ENCODE assay signal across 9 mouse cellular contexts in genomic region chr6:38007459-38007858, GRCm38 (mm10). TPM values are rescaled to one million over a fixed set of nuclear protein-coding genes. Genes with fewer than 3 reads are reported as not detected.
DNase-seq lines count a peak whose midpoint lies in the region; ATAC-seq lines count a peak whose summit lies in the region.
"Had no signal": no experiment of that assay in that cellular context is flagged by ENCODE, and none has a peak within 500 bp of the region (broad histone marks: within the 10 kb centered on the region; RNA-seq: fewer than 3 reads in every experiment).

No protein-coding gene starts in this region.

- no peak overlapping the region for H3K27ac ChIP-seq in liver, embryonic 11.5 days (ENCODE audit: low read depth, low read length)
- no peak overlapping the region for H3K27ac ChIP-seq in hindbrain, embryonic 10.5 days
- H3K27ac ChIP-seq in midbrain, embryonic 11.5 days (ENCODE audit: low read depth, low read length), result no peak overlapping the region
- H3K27ac ChIP-seq: embryonic facial prominence, embryonic 15.5 days had no signal

- DNase-seq in liver, result peak; percentile 19
- no peak for DNase-seq in liver, embryonic 11.5 days (ENCODE audit: low spot score)
- peak; percentile 36 for DNase-seq in brain, embryonic 18.5 days (ENCODE audit: low read depth, low spot score)
- peak; percentile 48 for DNase-seq in hindbrain, embryonic 10.5 days (ENCODE audit: low spot score)
- DNase-seq in left cerebral cortex, adult 11 months (ENCODE audit: low spot score), result peak; percentile 21
- peak; percentile 93 for DNase-seq in midbrain, embryonic 11.5 days (ENCODE audit: low spot score, missing footprints)
- peak; percentile 19 to 37 for DNase-seq in spleen, postnatal 36 days (ENCODE audit: low spot score in 2 of 2)

- H3K36me3 ChIP-seq in liver, embryonic 11.5 days (ENCODE audit: control insufficient read depth, insufficient read depth, low read length), result no peaks in the 10 kb centered on the region
- no peaks in the 10 kb centered on the region for H3K36me3 ChIP-seq in hindbrain, embryonic 10.5 days
- H3K36me3 ChIP-seq in midbrain, embryonic 11.5 days (ENCODE audit: control insufficient read depth, insufficient read depth, low read length), result no peaks in the 10 kb centered on the region
- H3K36me3 ChIP-seq: embryonic facial prominence, embryonic 15.5 days had no signal

- 6% methylated on average over 6 of the region's 6 CpGs for WGBS in liver, embryonic 11.5 days
- WGBS in hindbrain, embryonic 10.5 days, result 11% methylated on average over 6 of the region's 6 CpGs
- 10% methylated on average over 6 of the region's 6 CpGs for WGBS in midbrain, embryonic 11.5 days

- H3K4me2 ChIP-seq in liver, embryonic 11.5 days, result no peak overlapping the region
- no peak overlapping the region for H3K4me2 ChIP-seq in midbrain, embryonic 11.5 days
- H3K4me2 ChIP-seq: embryonic facial prominence, embryonic 15.5 days had no signal

- no peaks in the 10 kb centered on the region for H3K9me3 ChIP-seq in liver, embryonic 11.5 days (ENCODE audit: control insufficient read depth, low read length)
- H3K9me3 ChIP-seq in hindbrain, embryonic 10.5 days, result no peaks in the 10 kb centered on the region
- no peaks in the 10 kb centered on the region for H3K9me3 ChIP-seq in midbrain, embryonic 11.5 days (ENCODE audit: control insufficient read depth, low read length)
- H3K9me3 ChIP-seq: embryonic facial prominence, embryonic 15.5 days had no signal

- no peak overlapping the region for H3K9ac ChIP-seq in liver, embryonic 11.5 days (ENCODE audit: low read depth, low read length)
- no peak overlapping the region for H3K9ac ChIP-seq in midbrain, embryonic 11.5 days (ENCODE audit: low read length)
- H3K9ac ChIP-seq: embryonic facial prominence, embryonic 15.5 days had no signal

- no peak overlapping the region for H3K4me3 ChIP-seq in liver, embryonic 11.5 days (ENCODE audit: low read depth, low read length)
- H3K4me3 ChIP-seq in hindbrain, embryonic 10.5 days, result no peak overlapping the region
- no peak overlapping the region for H3K4me3 ChIP-seq in midbrain, embryonic 11.5 days (ENCODE audit: low read depth, low read length)
- H3K4me3 ChIP-seq: embryonic facial prominence, embryonic 15.5 days had no signal

- no peaks in the 10 kb centered on the region for H3K4me1 ChIP-seq in liver, embryonic 11.5 days (replicated peaks; ENCODE audit: control insufficient read depth, insufficient read depth, low read length)
- H3K4me1 ChIP-seq in hindbrain, embryonic 10.5 days (replicated peaks), result 0 out of 2 replicates have a peak, but pooled peaks cover 3% of the 10 kb centered on the region
- H3K4me1 ChIP-seq in midbrain, embryonic 11.5 days (ENCODE audit: control insufficient read depth, insufficient read depth, low read length), result peaks cover under 1% of the 10 kb centered on the region
- H3K4me1 ChIP-seq: embryonic facial prominence, embryonic 15.5 days had no signal

- no peak for ATAC-seq in liver, embryonic 11.5 days (replicated peaks; ENCODE audit: low FRiP score)
- peak; percentile 67 for ATAC-seq in erythroblast, adult 5-6 weeks (replicated peaks; ENCODE audit: low FRiP score, poor library complexity, severe bottlenecking)
- ATAC-seq in midbrain, embryonic 11.5 days (ENCODE audit: low FRiP score), result peak; percentile 74

- no peaks in the 10 kb centered on the region for H3K27me3 ChIP-seq in liver, embryonic 11.5 days (replicated peaks; ENCODE audit: control insufficient read depth, insufficient read depth, low read length)
- H3K27me3 ChIP-seq in hindbrain, embryonic 10.5 days (ENCODE audit: insufficient read depth, poor library complexity, severe bottlenecking), result no peaks in the 10 kb centered on the region
- no peaks in the 10 kb centered on the region for H3K27me3 ChIP-seq in midbrain, embryonic 11.5 days (ENCODE audit: control insufficient read depth, insufficient read depth, low read length)
- H3K27me3 ChIP-seq: embryonic facial prominence, embryonic 15.5 days had no signal

RNA-seq across cellular contexts. Expression of gene Svopl, which starts 39.3 kb away (rescaled TPM):
- polyA plus RNA-seq in liver, embryonic 11.5 days (2014; fragmentation: Nextera tagmentation; extraction: Ambion mirVana), result 0.08 and 0.25 TPM in 2 replicates
- not detected in 2 replicates for total RNA-seq in erythroblast, adult 5-6 weeks (2015; ENCODE audit: low replicate concordance)
- total RNA-seq in erythroblast, adult 5-6 weeks (2017; ENCODE audit: low replicate concordance), result not detected in 2 replicates
- polyA plus RNA-seq in hindbrain, embryonic 10.5 days (2016; fragmentation: Nextera tagmentation; extraction: Ambion mirVana), result 3.9 and 4.9 TPM in 2 replicates
- polyA plus RNA-seq in midbrain, embryonic 11.5 days (2014; fragmentation: Nextera tagmentation; extraction: Ambion mirVana), result 0.52 and 1.4 TPM in 2 replicates
